In the genomic region with DNA sequence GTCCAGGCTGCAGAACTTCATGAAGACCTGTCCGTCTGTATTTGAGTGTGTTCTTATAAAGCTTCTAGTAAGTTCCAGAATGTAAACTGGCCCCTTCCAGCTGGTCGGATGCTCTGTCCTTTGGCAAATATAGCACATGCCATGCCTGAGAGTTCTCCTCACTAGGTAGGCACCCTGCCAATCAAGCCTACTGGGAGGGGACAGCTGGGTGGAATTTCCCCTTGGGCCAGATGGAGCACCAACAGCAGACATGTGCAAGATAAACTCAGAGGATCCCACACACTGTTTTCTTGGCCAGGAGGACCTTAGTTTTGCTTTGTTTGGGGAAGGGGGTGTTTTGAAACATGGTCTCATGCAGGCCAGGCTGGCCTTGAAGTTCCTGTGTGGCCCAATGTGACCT, we compare ENCODE assay signal across 9 mouse cellular contexts. TPM values are rescaled to one million over a fixed set of nuclear protein-coding genes. Genes with fewer than 3 reads are reported as not detected.
A peak's percentile ranks its signal among the peaks of the same experiment; 100 is the strongest.
DNase-seq lines count a peak whose midpoint lies in the region; ATAC-seq lines count a peak whose summit lies in the region.
"Had no signal": no experiment of that assay in that cellular context is flagged by ENCODE, and none has a peak within 500 bp of the region (broad histone marks: within the 10 kb centered on the region; RNA-seq: fewer than 3 reads in every experiment).

No protein-coding gene starts in this region.

- H3K36me3 ChIP-seq in kidney, embryonic 14.5 days (ENCODE audit: control insufficient read depth, insufficient read depth, low read length), result no peaks in the 10 kb centered on the region
- no peaks in the 10 kb centered on the region for H3K36me3 ChIP-seq in heart, embryonic 15.5 days
- H3K36me3 ChIP-seq in lung, embryonic 16.5 days (ENCODE audit: control insufficient read depth, insufficient read depth, low read length), result no peaks in the 10 kb centered on the region
- H3K36me3 ChIP-seq in hindbrain, embryonic 13.5 days, result no peaks in the 10 kb centered on the region
- H3K36me3 ChIP-seq: neural tube, embryonic 13.5 days had no signal

- no peaks in the 10 kb centered on the region for H3K27me3 ChIP-seq in kidney, embryonic 14.5 days (ENCODE audit: control insufficient read depth, insufficient read depth, low read length)
- no peaks in the 10 kb centered on the region for H3K27me3 ChIP-seq in heart, embryonic 15.5 days
- H3K27me3 ChIP-seq in lung, embryonic 16.5 days (ENCODE audit: control insufficient read depth, insufficient read depth, low read depth, low read length), result no peaks in the 10 kb centered on the region
- no peaks in the 10 kb centered on the region for H3K27me3 ChIP-seq in hindbrain, embryonic 13.5 days
- H3K27me3 ChIP-seq: neural tube, embryonic 13.5 days had no signal

- H3K4me3 ChIP-seq in kidney, embryonic 14.5 days (ENCODE audit: low read length), result no peak overlapping the region
- no peak overlapping the region for H3K4me3 ChIP-seq in heart, embryonic 15.5 days
- no peak overlapping the region for H3K4me3 ChIP-seq in lung, embryonic 16.5 days (ENCODE audit: low read length)
- no peak overlapping the region for H3K4me3 ChIP-seq in hindbrain, embryonic 13.5 days
- H3K4me3 ChIP-seq: neural tube, embryonic 13.5 days had no signal

- no peak for ATAC-seq in kidney, embryonic 14.5 days (ENCODE audit: low FRiP score, low TSS enrichment)
- ATAC-seq in heart, embryonic 15.5 days (replicated peaks; ENCODE audit: insufficient number of reproducible peaks, insufficient read depth, low FRiP score, low read depth), result 0 out of 2 replicates have a peak, but pooled peaks have one; percentile 74
- peak; percentile 22; the same call in 1 of the 2 replicates for ATAC-seq in lung, embryonic 16.5 days (ENCODE audit: low read depth)
- ATAC-seq in hindbrain, embryonic 13.5 days (ENCODE audit: low FRiP score), result no peak

- no peak overlapping the region for H3K27ac ChIP-seq in kidney, embryonic 14.5 days (ENCODE audit: low read depth, low read length)
- H3K27ac ChIP-seq in heart, embryonic 15.5 days, result peak overlapping the region; percentile 70
- H3K27ac ChIP-seq in lung, embryonic 16.5 days (ENCODE audit: low read length), result peak overlapping the region; percentile 27; the same call in 1 of the 2 replicates
- H3K27ac ChIP-seq in hindbrain, embryonic 13.5 days, result no peak overlapping the region
- H3K27ac ChIP-seq: neural tube, embryonic 13.5 days had no signal

- WGBS in kidney, embryonic 14.5 days, result 79% methylated on average over 2 of the region's 2 CpGs
- 34% methylated on average over 2 of the region's 2 CpGs for WGBS in heart, embryonic 15.5 days
- 32% methylated on average over 2 of the region's 2 CpGs for WGBS in lung, embryonic 16.5 days
- 78% methylated on average over 2 of the region's 2 CpGs for WGBS in hindbrain, embryonic 13.5 days

- DNase-seq in kidney, adult 11 months, result peak; percentile 71
- DNase-seq in brain, adult 2 months (ENCODE audit: low read depth, low spot score), result peak; percentile 71
- no peak for DNase-seq in thymus, postnatal 4 days
- DNase-seq in retina, embryonic 14.5 days (ENCODE audit: low spot score), result no peak

- H3K4me2 ChIP-seq in kidney, embryonic 14.5 days (replicated peaks; ENCODE audit: low read depth, low read length), result no peak overlapping the region
- H3K4me2 ChIP-seq in heart, embryonic 15.5 days, result no peak overlapping the region
- H3K4me2 ChIP-seq in lung, embryonic 16.5 days (ENCODE audit: low read depth, low read length), result no peak overlapping the region
- H3K4me2 ChIP-seq in hindbrain, embryonic 13.5 days, result no peak overlapping the region
- H3K4me2 ChIP-seq: neural tube, embryonic 13.5 days had no signal

- no peaks in the 10 kb centered on the region for H3K4me1 ChIP-seq in kidney, embryonic 14.5 days (ENCODE audit: control insufficient read depth, insufficient read depth, low read length)
- peaks cover 13% of the 10 kb centered on the region for H3K4me1 ChIP-seq in heart, embryonic 15.5 days (replicated peaks)
- peaks cover 6% of the 10 kb centered on the region for H3K4me1 ChIP-seq in lung, embryonic 16.5 days (replicated peaks; ENCODE audit: control insufficient read depth, insufficient read depth, low read length)
- H3K4me1 ChIP-seq in hindbrain, embryonic 13.5 days (replicated peaks), result no peaks in the 10 kb centered on the region
- H3K4me1 ChIP-seq: neural tube, embryonic 13.5 days had no signal

- H3K9ac ChIP-seq in kidney, embryonic 14.5 days (ENCODE audit: low read depth, low read length), result no peak overlapping the region
- no peak overlapping the region for H3K9ac ChIP-seq in heart, embryonic 15.5 days
- no peak overlapping the region for H3K9ac ChIP-seq in lung, embryonic 16.5 days (ENCODE audit: low read length)
- no peak overlapping the region for H3K9ac ChIP-seq in hindbrain, embryonic 13.5 days
- H3K9ac ChIP-seq: neural tube, embryonic 13.5 days had no signal

- 0 out of 2 replicates have a peak, but pooled peaks cover 2% of the 10 kb centered on the region for H3K9me3 ChIP-seq in kidney, embryonic 14.5 days (ENCODE audit: control insufficient read depth, low read length)
- H3K9me3 ChIP-seq in heart, embryonic 15.5 days (replicated peaks), result no peaks in the 10 kb centered on the region
- H3K9me3 ChIP-seq in lung, embryonic 16.5 days (ENCODE audit: control insufficient read depth, low read length), result no peaks in the 10 kb centered on the region
- no peaks in the 10 kb centered on the region for H3K9me3 ChIP-seq in hindbrain, embryonic 13.5 days
- H3K9me3 ChIP-seq: neural tube, embryonic 13.5 days had no signal

RNA-seq across cellular contexts. Expression of a gene that starts 23.9 kb away (rescaled TPM):
- polyA plus RNA-seq in kidney, embryonic 14.5 days (2014; fragmentation: Nextera tagmentation; extraction: Ambion mirVana), result 147 and 172 TPM in 2 replicates
- polyA plus RNA-seq in heart, embryonic 15.5 days (2015; fragmentation: Nextera tagmentation; extraction: Ambion mirVana), result 201 and 265 TPM in 2 replicates
- polyA plus RNA-seq in lung, embryonic 16.5 days (2015; fragmentation: Nextera tagmentation; extraction: Ambion mirVana), result 276 and 304 TPM in 2 replicates
- polyA plus RNA-seq in hindbrain, embryonic 13.5 days (2015; fragmentation: Nextera tagmentation; extraction: Ambion mirVana), result 67.7 and 77.2 TPM in 2 replicates

Comparison
In these comparisons a context has a peak if more than half of its experiments do, and no peak if none do; other contexts are left out.
1. DNase-seq: peak in kidney, adult 11 months (single experiment) and brain, adult 2 months (single experiment); none in thymus, postnatal 4 days (single experiment) and retina, embryonic 14.5 days (single experiment).
2. ATAC-seq: peak in heart, embryonic 15.5 days (single experiment) and lung, embryonic 16.5 days (single experiment); none in kidney, embryonic 14.5 days (single experiment) and hindbrain, embryonic 13.5 days (single experiment).
3. H3K27ac ChIP-seq: peak in heart, embryonic 15.5 days (single experiment) and lung, embryonic 16.5 days (single experiment); none in kidney, embryonic 14.5 days (single experiment) and hindbrain, embryonic 13.5 days (single experiment).